Mouse (Mus musculus) hindbrain, embryonic 15.5 days (tissue): ENCODE results near the gene Trpv2. TPM values are rescaled to one million over a fixed set of nuclear protein-coding genes. Genes with fewer than 3 reads are reported as not detected.

ENCODE experiments used
- ATAC-seq: fragments of 200-750 bp; cut with Nextera tagmentation; 2 replicates; pipeline ENCODE4 v1.8.0; 2017; ENCODE audit warnings: low read depth, moderate number of reproducible peaks, moderate TSS enrichment; ENCODE audit not compliant: low FRiP score
- H3K27ac ChIP-seq: fragments of 300-500 bp; sonication (generic); replicated peaks from 2 replicates; pipeline ENCODE4 v1.5.1; 2015; ENCODE audit warnings: mild to moderate bottlenecking, inconsistent platforms
- H3K27me3 ChIP-seq: fragments of 300-500 bp; sonication (generic); 2 replicates; pipeline ENCODE4 v1.6.1; 2015; ENCODE audit warnings: control low read depth, inconsistent platforms
- H3K36me3 ChIP-seq: fragments of 300-500 bp; sonication (generic); 2 replicates; pipeline ENCODE4 v1.6.1; 2015; ENCODE audit warnings: control low read depth, inconsistent platforms
- H3K4me1 ChIP-seq: fragments of 300-500 bp; sonication (generic); replicated peaks from 2 replicates; pipeline ENCODE4 v1.6.1; 2015; ENCODE audit warnings: control low read depth, inconsistent platforms
- H3K4me2 ChIP-seq: fragments of 300-500 bp; sonication (generic); 2 replicates; pipeline ENCODE4 v1.6.1; 2015; ENCODE audit warnings: moderate library complexity, mild to moderate bottlenecking, inconsistent platforms
- H3K4me3 ChIP-seq: fragments of 300-500 bp; sonication (generic); 2 replicates; pipeline ENCODE4 v1.5.1; 2015; ENCODE audit warnings: mild to moderate bottlenecking, inconsistent platforms
- H3K9ac ChIP-seq: fragments of 300-500 bp; sonication (generic); 2 replicates; pipeline ENCODE4 v1.6.1; 2015; ENCODE audit warnings: inconsistent platforms
- H3K9me3 ChIP-seq: fragments of 300-500 bp; sonication (generic); 2 replicates; pipeline ENCODE4 v1.6.1; 2016; ENCODE audit warnings: control low read depth, inconsistent platforms
- WGBS: fragments of 180-500 bp; shearing (Covaris S2); methylation state at CpG from one replicate; pipeline ENCODE4 v1.1.7; 2015; 5-methylcytosine and 5-hydroxymethylcytosine counted together
- polyA plus RNA-seq: library from polyadenylated mRNA; unstranded; fragments of >200 nt; fragmentation: Nextera tagmentation; extraction: Ambion mirVana; gene quantifications from 2 replicates; pipeline ENCODE4 v1.2.1, GENCODE M21; 2015

The Trpv2 gene
- polyA plus RNA-seq, 1 experiment from 2014 or later, result 31.2 TPM

GRCm38 (mm10) chr11:62563590-62563989 is 10.7 kb upstream of the Trpv2 start:
- no peak for ATAC-seq
- H3K36me3 ChIP-seq, result no peaks in the 10 kb centered on the region
- H3K9me3 ChIP-seq, result no peaks in the 10 kb centered on the region
- no peaks in the 10 kb centered on the region for H3K27me3 ChIP-seq
- WGBS, result 93% methylated on average over 2 of the region's 2 CpGs
- H3K4me2 ChIP-seq, result no peak overlapping the region
- no peak overlapping the region for H3K27ac ChIP-seq
- H3K4me3 ChIP-seq, result no peak overlapping the region
- no peak overlapping the region for H3K9ac ChIP-seq
- no peaks in the 10 kb centered on the region; the same call in 1 of the 2 replicates for H3K4me1 ChIP-seq

- no peaks in the 10 kb centered on the region for H3K9me3 ChIP-seq
- no peaks in the 10 kb centered on the region for H3K27me3 ChIP-seq
- ATAC-seq, result no peak
- no peak overlapping the region for H3K27ac ChIP-seq
- WGBS, result 82% methylated on average over 7 of the region's 7 CpGs
- H3K4me2 ChIP-seq, result no peak overlapping the region
- H3K4me3 ChIP-seq, result no peak overlapping the region
- H3K36me3 ChIP-seq, result no peaks in the 10 kb centered on the region
- H3K4me1 ChIP-seq, result no peaks in the 10 kb centered on the region
- H3K9ac ChIP-seq, result no peak overlapping the region
Measured at GRCm38 (mm10) chr11:62565747-62566146, 8.5 kb upstream of the Trpv2 start.

GRCm38 (mm10) chr11:62566211-62566610 is 8.1 kb upstream of the Trpv2 start:
- Histone ChIP-seq H3K9me3 (no peaks in the 10 kb centered on the region), H3K36me3 (no peaks in the 10 kb centered on the region), H3K4me1 (no peaks in the 10 kb centered on the region), H3K27me3 (no peaks in the 10 kb centered on the region), H3K27ac (no peak overlapping the region), H3K4me3 (no peak overlapping the region), H3K9ac (no peak overlapping the region), H3K4me2 (no peak overlapping the region)
- 72% methylated on average over 1 of the region's 1 CpGs for WGBS
- no peak for ATAC-seq

- Histone ChIP-seq H3K4me1 (no peaks in the 10 kb centered on the region), H3K9ac (no peak overlapping the region), H3K36me3 (no peaks in the 10 kb centered on the region), H3K4me3 (no peak overlapping the region), H3K9me3 (no peaks in the 10 kb centered on the region), H3K27ac (no peak overlapping the region), H3K4me2 (no peak overlapping the region), H3K27me3 (no peaks in the 10 kb centered on the region)
- 72% methylated on average over 3 of the region's 3 CpGs for WGBS
- no peak for ATAC-seq
Measured at GRCm38 (mm10) chr11:62568300-62568699, 6.0 kb upstream of the Trpv2 start.

- peak overlapping the region; percentile 98; the same call in 1 of the 2 replicates for H3K4me2 ChIP-seq
- WGBS, result 88% methylated on average over 4 of the region's 4 CpGs
- H3K9me3 ChIP-seq, result no peaks in the 10 kb centered on the region
- peaks cover 15% of the 10 kb centered on the region for H3K4me1 ChIP-seq
- H3K4me3 ChIP-seq, result no peak overlapping the region
- no peak overlapping the region for H3K27ac ChIP-seq
- no peak for ATAC-seq
- no peaks in the 10 kb centered on the region for H3K27me3 ChIP-seq
- no peak overlapping the region for H3K9ac ChIP-seq
- no peaks in the 10 kb centered on the region for H3K36me3 ChIP-seq
Measured at GRCm38 (mm10) chr11:62574703-62575085, 408 bp downstream of the Trpv2 start.

GRCm38 (mm10) chr11:62575297-62575658 is 992 bp downstream of the Trpv2 start:
- ATAC-seq, result peak; percentile 68; the same call in 1 of the 2 replicates
- Histone ChIP-seq H3K4me3 (peak overlapping the region; percentile 63), H3K4me1 (peaks cover 15% of the 10 kb centered on the region), H3K36me3 (no peaks in the 10 kb centered on the region), H3K9ac (peak overlapping the region; percentile 69), H3K27me3 (no peaks in the 10 kb centered on the region), H3K27ac (peak overlapping the region; percentile 81), H3K9me3 (no peaks in the 10 kb centered on the region), H3K4me2 (peak overlapping the region; percentile 98)
- under 1% methylated on average over 9 of the region's 9 CpGs for WGBS

- H3K4me1 ChIP-seq, result peaks cover 15% of the 10 kb centered on the region
- WGBS, result 3% methylated on average over 27 of the region's 27 CpGs
- no peaks in the 10 kb centered on the region for H3K27me3 ChIP-seq
- ATAC-seq, result peak; percentile 78
- H3K9ac ChIP-seq, result peak overlapping the region; percentile 69
- H3K9me3 ChIP-seq, result no peaks in the 10 kb centered on the region
- peak overlapping the region; percentile 63 for H3K4me3 ChIP-seq
- H3K36me3 ChIP-seq, result no peaks in the 10 kb centered on the region
- peak overlapping the region; percentile 81 for H3K27ac ChIP-seq
- peak overlapping the region; percentile 98 for H3K4me2 ChIP-seq
Measured at GRCm38 (mm10) chr11:62575659-62576438, 1.6 kb downstream of the Trpv2 start.

- 71% methylated on average over 16 of the region's 16 CpGs for WGBS
Measured at GRCm38 (mm10) chr11:62576530-62577152, 2.4 kb downstream of the Trpv2 start.

GRCm38 (mm10) chr11:62583031-62583430 is 8.7 kb downstream of the Trpv2 start:
- 69% methylated on average over 6 of the region's 6 CpGs for WGBS
- ATAC-seq, result no peak
- no peaks in the 10 kb centered on the region for H3K9me3 ChIP-seq
- no peak overlapping the region for H3K9ac ChIP-seq
- peaks cover 26% of the 10 kb centered on the region for H3K36me3 ChIP-seq
- no peak overlapping the region for H3K4me2 ChIP-seq
- H3K27me3 ChIP-seq, result no peaks in the 10 kb centered on the region
- H3K4me3 ChIP-seq, result no peak overlapping the region
- no peaks in the 10 kb centered on the region for H3K4me1 ChIP-seq
- H3K27ac ChIP-seq, result no peak overlapping the region

More at GRCm38 (mm10) chr11:62576530-62577152, 2.4 kb downstream of the Trpv2 start:
- H3K9me3 ChIP-seq, result no peaks in the 10 kb centered on the region
- peak overlapping the region; percentile 69 for H3K9ac ChIP-seq
- H3K4me1 ChIP-seq, result peaks cover 15% of the 10 kb centered on the region
- peak overlapping the region; percentile 81 for H3K27ac ChIP-seq
- H3K4me2 ChIP-seq, result peak overlapping the region; percentile 98
- no peak for ATAC-seq
- no peaks in the 10 kb centered on the region for H3K36me3 ChIP-seq
- peak overlapping the region; percentile 63 for H3K4me3 ChIP-seq
- no peaks in the 10 kb centered on the region for H3K27me3 ChIP-seq

- no peak overlapping the region for H3K27ac ChIP-seq
- no peaks in the 10 kb centered on the region for H3K9me3 ChIP-seq
- peaks cover 33% of the 10 kb centered on the region for H3K36me3 ChIP-seq
- no peak overlapping the region for H3K4me3 ChIP-seq
- H3K27me3 ChIP-seq, result no peaks in the 10 kb centered on the region
- ATAC-seq, result no peak
- 81% methylated on average over 9 of the region's 9 CpGs for WGBS
- H3K4me1 ChIP-seq, result no peaks in the 10 kb centered on the region
- no peak overlapping the region for H3K9ac ChIP-seq
- H3K4me2 ChIP-seq, result no peak overlapping the region
Measured at GRCm38 (mm10) chr11:62584671-62585206, 10.5 kb downstream of the Trpv2 start.

- Histone ChIP-seq H3K27ac (no peak overlapping the region), H3K4me2 (no peak overlapping the region), H3K4me3 (no peak overlapping the region), H3K27me3 (no peaks in the 10 kb centered on the region), H3K9ac (no peak overlapping the region), H3K36me3 (peaks cover 44% of the 10 kb centered on the region), H3K4me1 (no peaks in the 10 kb centered on the region), H3K9me3 (no peaks in the 10 kb centered on the region)
- ATAC-seq, result no peak
- 93% methylated on average over 5 of the region's 5 CpGs for WGBS
Measured at GRCm38 (mm10) chr11:62587034-62587433, 12.7 kb downstream of the Trpv2 start.

- no peak for ATAC-seq
- H3K9ac ChIP-seq, result no peak overlapping the region
- 75% methylated on average over 10 of the region's 10 CpGs for WGBS
- H3K4me1 ChIP-seq, result no peaks in the 10 kb centered on the region
- no peak overlapping the region for H3K27ac ChIP-seq
- H3K27me3 ChIP-seq, result no peaks in the 10 kb centered on the region
- peaks cover 44% of the 10 kb centered on the region for H3K36me3 ChIP-seq
- H3K4me3 ChIP-seq, result no peak overlapping the region
- no peaks in the 10 kb centered on the region for H3K9me3 ChIP-seq
- no peak overlapping the region for H3K4me2 ChIP-seq
Measured at GRCm38 (mm10) chr11:62589391-62589790, 15.1 kb downstream of the Trpv2 start.
